Mouse (Mus musculus) kidney, postnatal 0 days (tissue): ENCODE results near the gene Gstcd. TPM values are rescaled to one million over a fixed set of nuclear protein-coding genes. Genes with fewer than 3 reads are reported as not detected.

Experiments used
- ATAC-seq: fragments of 200-750 bp; cut with Nextera tagmentation; replicated peaks from 2 replicates; pipeline ENCODE4 v1.8.0; 2017; ENCODE audit warnings: low read depth, moderate number of reproducible peaks, moderate TSS enrichment, moderate library complexity; ENCODE audit not compliant: low FRiP score
- DNase-seq: peaks from one replicate; pipeline ENCODE4 v3.0.0-alpha.2; 2016; ENCODE audit warnings: low spot score
- H3K27ac ChIP-seq: fragments of 300-500 bp; sonication (generic); 2 replicates; pipeline ENCODE4 v1.5.1; 2014; ENCODE audit warnings: mild to moderate bottlenecking
- H3K27me3 ChIP-seq: fragments of 300-500 bp; sonication (generic); 2 replicates; pipeline ENCODE4 v1.6.1; 2014; ENCODE audit warnings: low read length, mixed read lengths; ENCODE audit not compliant: insufficient read depth
- H3K36me3 ChIP-seq: fragments of 300-500 bp; sonication (generic); 2 replicates; pipeline ENCODE4 v1.6.1; 2014; ENCODE audit warnings: low read length, mixed read lengths; ENCODE audit not compliant: insufficient read depth
- H3K4me1 ChIP-seq: fragments of 300-500 bp; sonication (generic); replicated peaks from 2 replicates; pipeline ENCODE4 v1.6.1; 2014; ENCODE audit warnings: antibody characterized with exemption, low read length, mixed read lengths; ENCODE audit not compliant: insufficient read depth
- H3K4me2 ChIP-seq: fragments of 300-500 bp; sonication (generic); 2 replicates; pipeline ENCODE4 v1.6.1; 2014; ENCODE audit warnings: mild to moderate bottlenecking, low read length, moderate library complexity, mixed read lengths
- H3K4me3 ChIP-seq: fragments of 300-500 bp; sonication (generic); replicated peaks from 2 replicates; pipeline ENCODE4 v1.5.1; 2014; ENCODE audit warnings: low read depth, low read length
- H3K9ac ChIP-seq: fragments of 300-500 bp; sonication (generic); 2 replicates; pipeline ENCODE4 v1.6.1; 2014; ENCODE audit warnings: low read depth, low read length
- H3K9me3 ChIP-seq: fragments of 300-500 bp; sonication (generic); replicated peaks from 2 replicates; pipeline ENCODE4 v1.6.1; 2016; ENCODE audit warnings: low read length, inconsistent platforms, mixed read lengths
- CTCF ChIP-seq: IDR thresholded peaks from 2 replicates; pipeline ENCODE4 v1.5.1; 2016; ENCODE audit warnings: antibody characterized with exemption, low read depth, mild to moderate bottlenecking, moderate library complexity
- WGBS: fragments of 180-500 bp; shearing (Covaris S2); extraction: QIAGEN DNeasy Blood & Tissue Kit; methylation state at CpG from one replicate; pipeline ENCODE4 v1.1.7; 2014; 5-methylcytosine and 5-hydroxymethylcytosine counted together
- polyA plus RNA-seq: library from polyadenylated mRNA; unstranded; fragments of >200 nt; fragmentation: Nextera tagmentation; extraction: Ambion mirVana; gene quantifications from 2 replicates; pipeline ENCODE4 v1.2.1, GENCODE M21; 2015

The Gstcd gene
- polyA plus RNA-seq, 1 experiment from 2014 or later = 4.5 TPM

GRCm38 (mm10) chr3:132964715-132965507, 126.9 kb downstream of the Gstcd start:
- Histone ChIP-seq H3K9ac (no peak overlapping the region), H3K36me3 (no peaks in the 10 kb centered on the region), H3K4me1 (no peaks in the 10 kb centered on the region), H3K4me2 (no peak overlapping the region), H3K27ac (no peak overlapping the region; the same call in 1 of the 2 replicates), H3K4me3 (no peak overlapping the region), H3K9me3 (no peaks in the 10 kb centered on the region), H3K27me3 (no peaks in the 10 kb centered on the region)
- WGBS = 68% methylated on average over 9 of the region's 9 CpGs
- ATAC-seq (no peak), DNase-seq (no peak)
- TF ChIP-seq CTCF = no peak

- H3K4me3 ChIP-seq = no peak overlapping the region
- no peak for DNase-seq
- H3K27me3 ChIP-seq = no peaks in the 10 kb centered on the region
- H3K27ac ChIP-seq = no peak overlapping the region
- ATAC-seq = no peak
- TF ChIP-seq CTCF = no peak
- 83% methylated on average over 7 of the region's 7 CpGs for WGBS
- no peak overlapping the region for H3K9ac ChIP-seq
- no peaks in the 10 kb centered on the region for H3K9me3 ChIP-seq
- H3K4me2 ChIP-seq = no peak overlapping the region
- H3K36me3 ChIP-seq = no peaks in the 10 kb centered on the region
- no peaks in the 10 kb centered on the region for H3K4me1 ChIP-seq
Measured at GRCm38 (mm10) chr3:132962631-132963361, 129.0 kb downstream of the Gstcd start.

- ATAC-seq (no peak), DNase-seq (no peak)
- TF ChIP-seq CTCF = no peak
- Histone ChIP-seq H3K4me3 (peak overlapping the region; percentile 79), H3K27ac (peak overlapping the region; percentile 73), H3K4me1 (peaks cover 13% of the 10 kb centered on the region; the same call in 1 of the 2 replicates), H3K36me3 (no peaks in the 10 kb centered on the region), H3K9me3 (no peaks in the 10 kb centered on the region), H3K9ac (peak overlapping the region; percentile 74), H3K27me3 (no peaks in the 10 kb centered on the region), H3K4me2 (peak overlapping the region; percentile 95)
- WGBS = 12% methylated on average over 7 of the region's 7 CpGs
Measured at GRCm38 (mm10) chr3:132950529-132950880, 141.3 kb downstream of the Gstcd start.

DNA sequence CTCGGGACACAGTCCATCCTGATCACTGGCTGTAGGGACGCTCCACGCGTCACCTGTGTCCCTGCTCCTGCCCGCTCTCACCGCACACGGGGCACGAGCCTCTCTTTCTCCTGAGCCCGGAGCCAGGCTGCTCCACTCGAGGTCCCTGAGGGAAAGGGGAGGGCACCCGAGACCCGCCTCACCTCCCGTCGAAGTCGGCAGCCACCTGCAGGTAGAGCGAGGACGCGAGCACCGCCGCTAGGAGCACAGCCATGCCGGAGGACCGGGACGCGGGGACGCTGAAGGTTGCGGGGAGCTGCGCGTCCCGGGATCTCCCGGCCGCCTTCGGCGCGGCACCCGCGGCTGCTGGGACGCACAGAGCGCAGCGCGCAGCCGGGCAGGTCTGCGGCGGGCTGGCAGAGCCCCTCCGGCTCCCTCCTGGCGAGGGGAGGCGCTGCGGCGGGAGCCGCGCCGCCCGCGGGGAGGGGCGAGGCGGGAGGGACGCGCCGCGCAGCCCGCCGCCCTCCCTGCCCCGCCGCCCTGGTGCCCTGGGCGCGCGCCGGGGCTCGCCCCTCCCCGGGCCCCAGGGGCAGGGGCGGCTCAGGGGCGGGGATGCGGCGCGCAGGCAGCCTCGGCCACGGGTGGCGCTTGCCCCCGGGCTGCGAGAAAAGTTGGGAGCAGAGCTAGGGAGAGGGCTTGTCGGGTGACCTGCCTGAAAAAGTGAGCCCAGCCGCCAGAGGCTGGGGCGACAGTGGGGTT, 141.9 kb downstream of the Gstcd start, which contains the start of gene Npnt:
TSS of gene Npnt (minus strand) at position 501 of the 738 bp plus-strand sequence.
- H3K27me3 ChIP-seq = no peaks in the 10 kb centered on the region
- WGBS = under 1% methylated on average over 60 of the region's 82 CpGs
- H3K9me3 ChIP-seq = no peaks in the 10 kb centered on the region
- H3K4me3 ChIP-seq = peak within 1 kb of the TSS; percentile 79
- H3K4me1 ChIP-seq = peaks cover 13% of the 10 kb centered on the region; the same call in 1 of the 2 replicates
- peak within 1 kb of the TSS; percentile 73 for H3K27ac ChIP-seq
- DNase-seq (peak; percentile 22), ATAC-seq (peak; percentile 84)
- peak within 1 kb of the TSS; percentile 95 for H3K4me2 ChIP-seq
- peak within 1 kb of the TSS; percentile 74 for H3K9ac ChIP-seq
- H3K36me3 ChIP-seq = no peaks in the 10 kb centered on the region
- TF ChIP-seq CTCF = peak; percentile 21; the same call in 1 of the 2 replicates

- H3K36me3 ChIP-seq = no peaks in the 10 kb centered on the region
- peak overlapping the region; percentile 95 for H3K4me2 ChIP-seq
- ATAC-seq (peak; percentile 55), DNase-seq (peak; percentile 15)
- peak overlapping the region; percentile 79 for H3K4me3 ChIP-seq
- 1% methylated on average over 20 of the region's 26 CpGs for WGBS
- H3K4me1 ChIP-seq = peaks cover 13% of the 10 kb centered on the region; the same call in 1 of the 2 replicates
- no peaks in the 10 kb centered on the region for H3K9me3 ChIP-seq
- peak overlapping the region; percentile 73 for H3K27ac ChIP-seq
- no peaks in the 10 kb centered on the region for H3K27me3 ChIP-seq
- peak overlapping the region; percentile 74 for H3K9ac ChIP-seq
- TF ChIP-seq CTCF = no peak
Measured at GRCm38 (mm10) chr3:132949380-132949790, 142.4 kb downstream of the Gstcd start.
